Mouse (Mus musculus): ENCODE data around the gene Fam217a.
A peak's percentile ranks its signal among the peaks of the same experiment; 100 is the strongest.
"Not testable (repeated sequence)": the region's sequence is repeated elsewhere in the genome, so short reads cannot be mapped to it uniquely, and the experiment has no call there.

The Fam217a gene

GRCm38 (mm10) chr13:34924210-34924609, at the start of gene Fam217a, which contains the start of gene 4933417A18Rik:
Gene Fam217a (minus strand): TSS chr13:34924310.
Gene 4933417A18Rik (plus strand): TSS chr13:34924409.
- no peak for DNase-seq

- DNase-seq, result no peak
These were observed 49.7 kb upstream of the Fam217a start for GRCm38 (mm10) chr13:34973770-34974169.

DNA sequence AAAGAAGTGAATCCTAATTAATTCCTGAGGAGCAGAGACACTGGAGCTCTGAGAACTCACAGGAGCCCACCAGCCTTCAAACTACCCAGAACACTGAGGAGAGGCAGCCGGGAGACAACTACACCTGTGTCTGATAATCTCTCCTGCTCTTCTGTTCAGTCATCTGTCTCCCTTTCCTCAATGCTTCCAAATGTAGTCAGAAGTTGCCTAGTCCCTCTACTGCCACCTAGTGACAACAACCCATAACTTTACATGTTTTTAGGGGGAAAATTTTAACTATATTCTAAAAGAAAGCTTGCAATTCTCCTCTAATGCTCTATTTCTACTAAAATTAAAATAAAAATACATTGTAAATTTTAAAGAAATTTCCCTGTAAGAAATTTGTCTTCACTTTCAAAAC, 49.0 kb upstream of the Fam217a start:
- peak; percentile 53 for DNase-seq

GRCm38 (mm10) chr13:34972456-34972855, 48.3 kb upstream of the Fam217a start:
- not testable (repeated sequence) for DNase-seq

DNA sequence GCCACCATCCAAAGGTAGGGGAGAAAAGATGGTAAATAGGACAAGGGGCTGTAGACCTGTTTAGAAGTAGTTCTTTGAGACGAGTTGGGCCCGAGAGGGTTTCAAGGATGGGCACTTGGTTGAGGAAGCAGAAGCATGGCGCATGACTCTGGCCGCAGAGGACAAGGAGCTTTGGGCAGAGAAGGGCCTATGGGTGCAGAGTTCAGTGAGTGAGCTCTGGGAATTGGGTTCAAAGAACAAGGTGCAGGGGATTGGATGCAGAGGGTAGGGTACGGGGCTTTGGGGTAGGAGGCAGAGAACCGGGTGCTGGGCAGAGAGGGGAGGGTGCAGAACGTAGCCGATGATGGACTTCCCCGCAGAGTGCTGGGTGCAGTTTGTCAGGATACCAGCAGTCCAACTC, 41.5 kb upstream of the Fam217a start:
- not testable (repeated sequence) for DNase-seq

DNA sequence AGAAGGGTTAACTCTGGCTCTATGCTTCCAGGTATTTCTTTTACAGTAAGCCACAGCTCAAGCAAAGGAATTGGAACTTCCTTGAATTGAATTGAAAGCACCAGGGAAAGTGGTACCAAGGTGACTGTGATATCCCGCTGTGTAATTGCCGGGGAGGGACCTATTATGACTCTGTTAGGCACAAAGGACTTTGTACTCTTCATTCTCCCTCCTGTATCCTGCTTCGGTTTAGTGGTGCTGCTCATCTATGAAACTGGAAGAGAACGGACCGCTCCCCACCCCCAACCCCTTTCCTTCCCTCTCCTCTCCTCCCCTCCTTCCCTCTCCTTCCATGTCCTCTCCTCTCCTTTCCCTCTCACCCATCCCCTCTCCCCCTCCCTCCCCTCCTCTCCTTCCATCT, 40.8 kb upstream of the Fam217a start:
- no peak for DNase-seq

GRCm38 (mm10) chr13:34964419-34964818, 40.3 kb upstream of the Fam217a start:
- no peak for DNase-seq

GRCm38 (mm10) chr13:34963511-34964397, 39.6 kb upstream of the Fam217a start, which contains the start of gene Eci3:
Gene Eci3 (minus strand): TSS chr13:34963810.
- peak; percentile 68 for DNase-seq

GRCm38 (mm10) chr13:34960996-34961770, 37.1 kb upstream of the Fam217a start:
- no peak for DNase-seq

- DNase-seq, result not testable (repeated sequence)
These were observed 34.0 kb upstream of the Fam217a start for GRCm38 (mm10) chr13:34958158-34958557.

- DNase-seq, result no peak
These were observed 32.8 kb upstream of the Fam217a start for GRCm38 (mm10) chr13:34956901-34957300.

DNA sequence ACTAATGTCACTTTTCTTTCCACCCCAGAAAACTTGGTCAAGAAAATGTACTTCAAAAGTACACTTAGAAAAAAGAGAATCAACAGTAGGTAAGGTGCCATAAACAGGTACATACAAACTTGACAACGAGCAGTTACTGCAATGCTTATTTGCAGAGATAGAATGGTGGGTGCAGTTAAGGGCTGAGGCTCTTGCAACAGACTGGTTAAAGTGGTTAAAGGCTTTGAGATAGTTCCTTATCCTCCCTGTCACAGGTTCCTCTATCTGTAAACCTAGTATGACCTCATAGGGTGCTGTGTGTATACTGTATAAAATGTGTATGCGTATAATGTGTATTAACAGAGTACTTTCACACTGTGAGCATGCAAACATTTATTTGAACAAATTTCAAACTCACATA, 27.3 kb upstream of the Fam217a start:
- DNase-seq, result not testable (repeated sequence)

- no peak for DNase-seq
These were observed 18.3 kb upstream of the Fam217a start for GRCm38 (mm10) chr13:34942370-34942769.

DNA sequence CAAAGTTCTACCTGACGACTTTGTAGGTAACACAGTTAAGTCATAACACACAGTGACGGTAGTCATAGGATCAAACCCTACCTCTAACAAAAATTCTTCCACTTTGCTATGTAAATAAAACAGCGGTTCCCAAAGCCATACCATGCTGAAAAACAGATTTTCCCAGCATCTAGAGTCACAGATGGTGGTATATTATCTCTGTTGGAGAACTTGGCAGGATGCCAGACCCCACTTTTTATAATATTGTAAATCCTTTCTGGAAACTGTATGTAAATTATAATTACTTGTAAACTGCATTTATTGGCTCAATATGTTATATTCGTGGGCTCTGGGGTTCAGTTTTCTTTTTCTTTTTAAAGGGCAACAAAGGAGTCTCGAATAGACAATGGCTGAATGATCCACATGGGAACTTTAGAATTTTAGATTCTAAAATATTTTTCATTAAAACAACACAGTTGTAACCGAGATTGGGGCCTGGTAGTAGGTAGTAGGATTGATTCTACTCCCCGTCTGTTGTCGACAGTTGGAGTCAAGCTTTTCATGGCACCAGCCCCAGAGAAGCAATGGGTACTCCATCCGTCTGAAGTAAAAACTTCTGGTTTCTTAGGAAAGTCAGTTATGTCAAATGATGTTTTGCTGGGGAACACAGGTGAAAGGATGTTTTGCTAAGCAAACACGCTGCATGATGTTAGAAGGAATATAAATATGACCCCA, 11.0 kb upstream of the Fam217a start:
- no peak for DNase-seq

- DNase-seq, result no peak
These were observed 7.5 kb downstream of the Fam217a start for GRCm38 (mm10) chr13:34916520-34917167.

DNA sequence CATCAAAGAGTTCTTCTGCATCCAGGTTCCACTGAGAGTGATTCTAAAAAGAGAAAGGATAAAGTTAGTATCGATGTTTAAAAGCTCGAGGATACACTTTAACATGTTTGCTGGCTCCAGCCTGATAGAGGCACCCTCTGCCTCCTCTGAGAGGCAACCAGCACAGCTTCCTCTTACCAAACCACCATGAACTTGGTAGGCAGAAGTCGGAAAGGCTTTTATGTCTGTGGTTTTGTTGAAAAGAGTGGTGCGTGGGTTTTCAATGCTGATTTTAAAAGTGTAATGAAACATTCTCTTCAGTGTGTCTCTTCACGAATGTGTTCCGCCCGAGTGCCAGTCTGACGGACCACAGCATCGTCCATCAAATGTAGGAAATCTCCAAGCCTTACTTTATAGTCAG, 9.5 kb downstream of the Fam217a start:
- peak; percentile 12 for DNase-seq

GRCm38 (mm10) chr13:34892871-34893270, 31.2 kb downstream of the Fam217a start:
- DNase-seq, result no peak

DNA sequence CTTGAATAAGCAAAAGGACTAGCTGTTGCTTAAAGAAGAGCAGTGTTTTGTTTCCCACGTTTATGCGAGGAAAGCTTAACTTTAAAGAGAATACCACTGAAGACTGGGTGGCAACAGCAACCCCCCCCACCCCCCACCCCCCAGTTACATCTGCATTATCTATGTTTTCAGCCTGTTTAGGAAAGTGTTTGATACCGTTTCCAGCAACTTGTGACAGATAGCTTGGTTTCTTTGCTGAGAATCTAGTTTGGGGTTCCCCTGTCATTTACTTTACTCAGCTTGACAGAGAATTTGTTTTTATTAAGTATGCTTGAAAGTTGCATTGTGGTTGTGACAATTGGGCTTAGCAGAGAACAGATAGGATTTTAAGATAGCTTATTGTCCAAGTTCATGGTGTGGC, 47.6 kb downstream of the Fam217a start:
- DNase-seq, result no peak

- peak; percentile 74 for DNase-seq
These were observed 48.2 kb downstream of the Fam217a start for GRCm38 (mm10) chr13:34875741-34876445.

GRCm38 (mm10) chr13:34875166-34875710, 48.9 kb downstream of the Fam217a start, which contains the start of gene Prpf4b:
Gene Prpf4b (plus strand): TSS chr13:34875302.
- peak; percentile 94 for DNase-seq

DNA sequence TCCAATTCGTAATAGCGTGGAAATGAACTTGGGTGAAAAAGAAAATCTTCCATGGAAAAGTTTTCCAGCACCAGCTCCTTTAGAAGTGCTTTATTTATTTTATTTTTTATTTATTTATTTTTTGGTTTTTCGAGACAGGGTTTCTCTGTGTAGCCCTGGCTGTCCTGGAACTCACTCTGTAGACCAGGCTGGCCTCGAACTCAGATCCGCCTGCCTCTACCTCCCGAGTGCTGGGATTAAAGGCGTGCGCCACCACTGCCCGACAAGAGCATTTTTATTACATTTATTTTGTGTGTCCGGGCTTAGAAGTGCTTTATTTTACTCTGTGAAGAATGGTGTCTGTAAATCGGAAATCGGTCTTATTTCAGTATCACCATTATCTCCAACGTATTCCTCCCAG, 49.4 kb downstream of the Fam217a start:
- not testable (repeated sequence) for DNase-seq
